Mouse (Mus musculus) MEL (cell line): ENCODE data around the gene Grm7. TPM values are rescaled to one million over a fixed set of nuclear protein-coding genes. Genes with fewer than 3 reads are reported as not detected.

Source experiments
- DNase-seq: peaks from one replicate; pipeline ENCODE4 v3.0.0; 2011; ENCODE audit warnings: low read depth, low spot score
- H3K27ac ChIP-seq: 2 replicates; pipeline ENCODE4 v1.5.1; 2012; ENCODE audit warnings: low read depth, mild to moderate bottlenecking, control low read depth, low read length, moderate library complexity; ENCODE audit not compliant: control insufficient read depth
- H3K27me3 ChIP-seq, 2 experiments: fragments of 150-350 bp in 1 of 2; sonication (generic) in 1 of 2; 2 replicates each; pipeline ENCODE4 v1.6.1; 2012; ENCODE audit warnings: low read length in 2 of 2, mild to moderate bottlenecking in 2 of 2, improper control_type of control experiment in 1 of 2, moderate library complexity in 1 of 2; ENCODE audit not compliant: insufficient read depth in 2 of 2, control insufficient read depth in 1 of 2
- H3K36me3 ChIP-seq, 2 experiments: 2 replicates each; pipeline ENCODE4 v1.6.1; 2012 to 2014; ENCODE audit warnings: low read length in 2 of 2, improper control_type of control experiment in 1 of 2, inconsistent platforms in 1 of 2, mild to moderate bottlenecking in 1 of 2; ENCODE audit not compliant: insufficient read depth in 2 of 2, control insufficient read depth in 1 of 2
- H3K4me1 ChIP-seq, 2 experiments: fragments of 150-350 bp in 1 of 2; sonication (generic) in 1 of 2; 2 replicates each; pipeline ENCODE4 v1.6.1; 2012; ENCODE audit warnings: low read length in 2 of 2, improper control_type of control experiment in 1 of 2, mild to moderate bottlenecking in 1 of 2; ENCODE audit not compliant: insufficient read depth in 2 of 2, control insufficient read depth in 1 of 2
- H3K4me3 ChIP-seq, 2 experiments: fragments of 150-350 bp in 1 of 2; sonication (generic) in 1 of 2; 2 replicates each; pipeline ENCODE4 v1.5.1; 2012; ENCODE audit warnings: low read depth in 2 of 2, low read length in 2 of 2, mild to moderate bottlenecking in 2 of 2, moderate library complexity in 2 of 2, control low read depth in 1 of 2, improper control_type of control experiment in 1 of 2; ENCODE audit not compliant: control insufficient read depth in 1 of 2, insufficient read depth in 1 of 2
- H3K79me2 ChIP-seq: 2 replicates; pipeline ENCODE4 v1.6.1; 2012; ENCODE audit warnings: mild to moderate bottlenecking, low read length, moderate library complexity; ENCODE audit not compliant: control insufficient read depth, poor library complexity, insufficient read depth
- H3K9ac ChIP-seq: 2 replicates; pipeline ENCODE4 v1.6.1; 2012; ENCODE audit warnings: low read depth, mild to moderate bottlenecking, control low read depth, low read length, moderate library complexity; ENCODE audit not compliant: control insufficient read depth, poor library complexity, severe bottlenecking
- H3K9me3 ChIP-seq: fragments of 150-350 bp; sonication (generic); replicated peaks from 2 replicates; pipeline ENCODE4 v1.6.1; 2012; ENCODE audit warnings: mild to moderate bottlenecking, low read length, improper control_type of control experiment, moderate library complexity; ENCODE audit not compliant: insufficient read depth
- BHLHE40 ChIP-seq: IDR thresholded peaks from 2 replicates; pipeline ENCODE4 v1.6.1; 2012; ENCODE audit warnings: low read depth, mild to moderate bottlenecking, inconsistent platforms, low read length, improper control_type of control experiment, borderline replicate concordance
- CHD1 ChIP-seq: IDR thresholded peaks from 2 replicates; pipeline ENCODE4 v1.6.1; 2012; ENCODE audit warnings: low read depth, mild to moderate bottlenecking, inconsistent platforms, low read length, improper control_type of control experiment
- CHD2 ChIP-seq: IDR thresholded peaks from 2 replicates; pipeline ENCODE4 v1.6.1; 2011; ENCODE audit warnings: low read length, improper control_type of control experiment
- CTCF ChIP-seq, 3 experiments: IDR thresholded peaks in 2 of 3; conservative IDR thresholded peaks in 1 of 3; 2 replicates each; pipeline ENCODE4 v1.5.1; 2011 to 2012; ENCODE audit warnings: low read length in 3 of 3, low read depth in 2 of 3, mild to moderate bottlenecking in 2 of 3, improper control_type of control experiment in 1 of 3, inconsistent platforms in 1 of 3, mixed read lengths in 1 of 3, moderate library complexity in 1 of 3; ENCODE audit not compliant: control insufficient read depth in 1 of 3, insufficient read depth in 1 of 3, poor library complexity in 1 of 3, severe bottlenecking in 1 of 3
- E2F4 ChIP-seq: IDR thresholded peaks from 2 replicates; pipeline ENCODE4 v1.6.1; 2011; ENCODE audit warnings: low read depth, low read length, improper control_type of control experiment, borderline replicate concordance
- ELF1 ChIP-seq: IDR thresholded peaks from 2 replicates; pipeline ENCODE4 v1.6.1; 2014; ENCODE audit warnings: low read depth, mild to moderate bottlenecking, inconsistent platforms, low read length, improper control_type of control experiment, moderate library complexity
- EP300 ChIP-seq, 2 experiments: IDR thresholded peaks; 2 replicates each; pipeline ENCODE4 v1.6.1; 2011; ENCODE audit warnings: improper control_type of control experiment in 2 of 2, low read length in 2 of 2, low read depth in 1 of 2, mild to moderate bottlenecking in 1 of 2
- ETS1 ChIP-seq: IDR thresholded peaks from 2 replicates; pipeline ENCODE4 v1.6.1; 2012; ENCODE audit warnings: low read depth, mild to moderate bottlenecking, inconsistent platforms, low read length, improper control_type of control experiment, moderate library complexity
- GABPA ChIP-seq: IDR thresholded peaks from 2 replicates; pipeline ENCODE4 v1.6.1; 2012; ENCODE audit warnings: low read depth, mild to moderate bottlenecking, inconsistent platforms, low read length, improper control_type of control experiment, moderate library complexity
- HCFC1 ChIP-seq: IDR thresholded peaks from 2 replicates; pipeline ENCODE4 v1.6.1; 2012; ENCODE audit warnings: low read depth, mild to moderate bottlenecking, inconsistent platforms, low read length, improper control_type of control experiment, moderate library complexity
- JUND ChIP-seq: IDR thresholded peaks from 2 replicates; pipeline ENCODE4 v1.6.1; 2011; ENCODE audit warnings: low read depth, mild to moderate bottlenecking, improper control_type of control experiment, low read length
- MAFK ChIP-seq: IDR thresholded peaks from 2 replicates; pipeline ENCODE4 v1.6.1; 2011; ENCODE audit warnings: low read depth, mild to moderate bottlenecking, low read length, improper control_type of control experiment, borderline replicate concordance
- MAX ChIP-seq: IDR thresholded peaks from 2 replicates; pipeline ENCODE4 v1.6.1; 2011; ENCODE audit warnings: low read length, improper control_type of control experiment
- MAZ ChIP-seq: IDR thresholded peaks from 2 replicates; pipeline ENCODE4 v1.6.1; 2012; ENCODE audit warnings: low read depth, mild to moderate bottlenecking, inconsistent platforms, low read length, improper control_type of control experiment
- MEF2A ChIP-seq: IDR thresholded peaks from 2 replicates; pipeline ENCODE4 v1.6.1; 2014; ENCODE audit warnings: low read depth, mild to moderate bottlenecking, inconsistent platforms, low read length, improper control_type of control experiment; ENCODE audit not compliant: poor library complexity, insufficient replicate concordance, severe bottlenecking; ENCODE audit errors: extremely low read depth
- MXI1 ChIP-seq: IDR thresholded peaks from 2 replicates; pipeline ENCODE4 v1.6.1; 2011; ENCODE audit warnings: mild to moderate bottlenecking, low read depth, low read length, improper control_type of control experiment
- MYC ChIP-seq: IDR thresholded peaks from 2 replicates; pipeline ENCODE4 v1.6.1; 2011; ENCODE audit warnings: low read depth, mild to moderate bottlenecking, low read length, improper control_type of control experiment, moderate library complexity
- NELFE ChIP-seq: IDR thresholded peaks from 2 replicates; pipeline ENCODE4 v1.6.1; 2011; ENCODE audit warnings: low read depth, low read length, improper control_type of control experiment
- NRF1 ChIP-seq: IDR thresholded peaks from 2 replicates; pipeline ENCODE4 v1.6.1; 2014; ENCODE audit warnings: low read depth, mild to moderate bottlenecking, inconsistent platforms, low read length, improper control_type of control experiment, moderate library complexity; ENCODE audit not compliant: poor library complexity, insufficient read depth, severe bottlenecking
- RCOR1 ChIP-seq: IDR thresholded peaks from 2 replicates; pipeline ENCODE4 v1.6.1; 2012; ENCODE audit warnings: low read depth, mild to moderate bottlenecking, inconsistent platforms, low read length, improper control_type of control experiment
- SMC3 ChIP-seq: IDR thresholded peaks from 2 replicates; pipeline ENCODE4 v1.6.1; 2011; ENCODE audit warnings: low read depth, low read length, improper control_type of control experiment
- TAL1 ChIP-seq: IDR thresholded peaks from 2 replicates; pipeline ENCODE4 v1.6.1; 2012; ENCODE audit warnings: mild to moderate bottlenecking, inconsistent platforms, low read length, moderate library complexity, mixed read lengths
- TBP ChIP-seq: IDR thresholded peaks from 2 replicates; pipeline ENCODE4 v1.8.0; 2011; ENCODE audit warnings: low read depth, low read length, improper control_type of control experiment
- UBTF ChIP-seq: IDR thresholded peaks from 2 replicates; pipeline ENCODE4 v1.6.1; 2012; ENCODE audit warnings: low read depth, mild to moderate bottlenecking, inconsistent platforms, low read length, improper control_type of control experiment, moderate library complexity, borderline replicate concordance; ENCODE audit not compliant: insufficient read depth
- USF1 ChIP-seq: IDR thresholded peaks from 2 replicates; pipeline ENCODE4 v1.6.1; 2014; ENCODE audit warnings: low read depth, mild to moderate bottlenecking, inconsistent platforms, low read length, improper control_type of control experiment, moderate library complexity
- USF2 ChIP-seq, 2 experiments: IDR thresholded peaks; 2 replicates each; pipeline ENCODE4 v1.6.1; 2011 to 2012; ENCODE audit warnings: improper control_type of control experiment in 2 of 2, low read length in 2 of 2, borderline replicate concordance in 1 of 2, inconsistent platforms in 1 of 2, low read depth in 1 of 2, mild to moderate bottlenecking in 1 of 2; ENCODE audit not compliant: insufficient read depth in 1 of 2
- ZC3H11A ChIP-seq: IDR thresholded peaks from 2 replicates; pipeline ENCODE4 v1.6.1; 2012; ENCODE audit warnings: low read depth, mild to moderate bottlenecking, inconsistent platforms, low read length, improper control_type of control experiment
- ZMIZ1 ChIP-seq: IDR thresholded peaks from 2 replicates; pipeline ENCODE4 v1.6.1; 2012; ENCODE audit warnings: low read depth, mild to moderate bottlenecking, inconsistent platforms, low read length, improper control_type of control experiment, moderate library complexity
- polyA plus RNA-seq, 2 experiments: library from polyadenylated mRNA; stranded (reverse) in 1 of 2; unstranded in 1 of 2; fragments of >175 nt in 1 of 2; fragments of >200 nt in 1 of 2; gene quantifications; 2 replicates each; pipeline versions ENCODE4 v1.2.1 to v1.2.4; 2012; ENCODE audit warnings: low replicate concordance in 2 of 2, low read depth in 1 of 2; ENCODE audit not compliant: insufficient read length in 2 of 2, insufficient read depth in 1 of 2, missing spikeins in 1 of 2
- total RNA-seq: library from RNA; depleted of rRNA; stranded (reverse); fragments of 300-350 nt; gene quantifications from 2 replicates; pipeline ENCODE4 v1.2.3, GENCODE M21; 2012

Grm7 gene
- total and polyA plus RNA-seq, 3 experiments, result not detected

DNA sequence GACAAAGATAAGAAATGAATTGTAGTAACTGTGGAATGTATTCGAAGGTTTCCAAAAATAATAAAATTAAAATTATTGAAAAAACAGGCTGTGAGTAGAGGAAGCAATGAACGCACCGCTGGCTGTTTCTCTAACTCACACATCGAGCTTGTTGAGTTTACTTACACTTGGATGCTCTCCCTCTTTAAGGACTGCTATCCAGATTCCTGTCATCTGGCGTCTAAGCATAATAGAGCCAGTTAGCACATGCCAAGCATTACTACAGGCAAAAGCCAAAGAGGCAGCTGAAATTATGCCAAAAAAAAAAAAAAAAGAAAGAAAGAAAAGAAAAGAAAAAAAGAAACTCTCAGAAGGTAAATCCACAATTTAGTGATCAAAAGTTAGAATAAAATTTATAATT is 609.8 kb downstream of the Grm7 start:
- Histone ChIP-seq H3K4me1 (no peaks in the 10 kb centered on the region), H3K27me3 (no peaks in the 10 kb centered on the region), H3K9me3 (no peaks in the 10 kb centered on the region), H3K36me3 (no peaks in the 10 kb centered on the region), H3K9ac (no peak overlapping the region), H3K4me3 (no peak overlapping the region), H3K79me2 (no peaks in the 10 kb centered on the region), H3K27ac (no peak overlapping the region)
- DNase-seq, result no peak
- TF ChIP-seq BHLHE40 (no peak), TAL1 (no peak), CHD2 (no peak), ELF1 (no peak), CHD1 (no peak), NRF1 (no peak), ETS1 (no peak), NELFE (no peak), UBTF (no peak), RCOR1 (no peak), TBP (no peak), MAFK (no peak), USF2 (IDR thresholded peaks at IDR 0.05; ENCODE audit: borderline replicate concordance in 1 of 2, insufficient read depth in 1 of 2, low read depth in 1 of 2, low read length in 2 of 2) (no peak), ZMIZ1 (no peak), GABPA (no peak)

DNA sequence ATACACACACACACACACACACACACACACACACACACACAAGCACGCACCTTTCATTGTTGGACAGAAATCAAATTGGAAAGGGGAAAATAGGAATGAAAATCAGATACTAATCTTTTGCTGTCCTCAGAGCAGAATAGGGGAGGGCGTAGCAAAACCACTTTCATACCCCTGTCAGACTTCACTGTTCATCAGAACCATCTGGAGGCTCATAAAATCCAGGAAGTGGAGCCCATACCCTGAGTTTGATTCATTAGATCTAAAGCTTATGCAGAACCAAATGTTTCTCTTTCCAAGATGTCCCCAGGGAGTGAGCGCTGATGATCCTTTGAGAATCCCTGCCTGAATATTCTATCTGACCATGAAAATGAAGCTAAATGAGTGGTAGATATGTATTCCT is 611.6 kb downstream of the Grm7 start:
- TF ChIP-seq JUND (no peak), USF1 (no peak), MAX (no peak), TAL1 (no peak), E2F4 (no peak), UBTF (no peak), SMC3 (no peak), MXI1 (no peak), ELF1 (no peak), MAFK (no peak), NELFE (no peak), HCFC1 (no peak), MEF2A (no peak), USF2 (IDR thresholded peaks at IDR 0.05; ENCODE audit: borderline replicate concordance in 1 of 2, insufficient read depth in 1 of 2, low read depth in 1 of 2, low read length in 2 of 2) (no peak), MYC (no peak), ZC3H11A (no peak), CTCF (IDR thresholded peaks at IDR 0.05 in 2 of 3, conservative IDR thresholded peaks at IDR 0.05 in 1 of 3; ENCODE audit: control insufficient read depth in 1 of 3, insufficient read depth in 1 of 3, low read depth in 2 of 3, low read length in 3 of 3, poor library complexity in 1 of 3, severe bottlenecking in 1 of 3) (no peak), EP300 (IDR thresholded peaks at IDR 0.05; ENCODE audit: low read depth in 1 of 2, low read length in 2 of 2) (no peak), MAZ (no peak), NRF1 (no peak)
- TF ChIP-seq, all 39 proteins: peak for 0
- no peak overlapping the region for H3K9ac ChIP-seq
- H3K36me3 ChIP-seq, result no peaks in the 10 kb centered on the region
- DNase-seq, result no peak
- no peaks in the 10 kb centered on the region for H3K79me2 ChIP-seq
- H3K4me3 ChIP-seq, result no peak overlapping the region
- no peaks in the 10 kb centered on the region for H3K9me3 ChIP-seq
- H3K27me3 ChIP-seq, result no peaks in the 10 kb centered on the region
- no peak overlapping the region for H3K27ac ChIP-seq
- no peaks in the 10 kb centered on the region for H3K4me1 ChIP-seq
